Mouse (Mus musculus) E14TG2a.4 (cell line): ENCODE results near the gene Ctse.

Source experiments
- CTCF ChIP-seq: conservative IDR thresholded peaks from 2 replicates; pipeline ENCODE4 v1.5.1; 2014; ENCODE audit warnings: low read length
- NANOG ChIP-seq: IDR thresholded peaks from 2 replicates; pipeline ENCODE4 v1.6.1; 2014; ENCODE audit warnings: borderline replicate concordance, low read length, mixed read lengths

- TF ChIP-seq CTCF: no peak
- TF ChIP-seq NANOG: no peak
These were observed 25.3 kb downstream of the Ctse start for GRCm38 (mm10) chr1:131663286-131663995.
